Mouse (Mus musculus): Measurements from ENCODE around the gene Ltf. TPM values are rescaled to one million over a fixed set of nuclear protein-coding genes. Genes with fewer than 3 reads are reported as not detected.

Gene Ltf
- polyA plus RNA-seq, 1 experiment, result 3.5 TPM

DNA sequence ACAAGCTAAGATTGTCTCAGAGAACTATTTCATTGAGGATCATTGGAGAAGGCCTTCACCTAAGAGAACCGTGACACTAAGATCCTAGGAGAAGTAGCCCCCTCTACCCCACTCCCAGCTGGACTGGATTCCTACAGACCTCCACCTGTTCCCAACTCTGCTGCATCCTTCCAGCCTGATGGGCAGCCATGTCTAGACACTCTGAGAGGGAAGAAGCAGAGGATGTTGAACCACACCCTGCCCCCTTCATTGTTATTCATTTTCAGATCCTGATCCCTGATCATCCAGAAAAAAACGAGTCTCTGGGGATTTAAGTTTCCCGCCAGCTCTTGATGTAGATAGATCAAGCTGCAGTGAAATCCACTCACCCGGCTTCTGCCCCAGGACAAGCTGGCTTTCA, 53.9 kb downstream of the Ltf start:
- no peaks in the 10 kb centered on the region for H3K27me3 ChIP-seq (ENCODE audit: control insufficient read depth, insufficient read depth, low read length)
- no peak for DNase-seq
- no peaks in the 10 kb centered on the region for H3K36me3 ChIP-seq (ENCODE audit: control insufficient read depth, insufficient read depth, low read length)
- TF ChIP-seq POLR2A (IDR thresholded peaks at IDR 0.05; ENCODE audit: control insufficient read depth, extremely low read depth, insufficient read depth, low read length, poor library complexity) (no peak), CTCF (IDR thresholded peaks at IDR 0.05; ENCODE audit: borderline replicate concordance, control insufficient read depth, extremely low read depth, insufficient read depth, low read length, poor library complexity) (no peak)
- H3K4me3 ChIP-seq (ENCODE audit: control insufficient read depth, insufficient read depth, low read length), result no peak overlapping the region
- WGBS, result 94% methylated on average over 4 of the region's 4 CpGs
- H3K4me1 ChIP-seq (replicated peaks; ENCODE audit: control insufficient read depth, insufficient read depth, low read length), result peaks cover 2% of the 10 kb centered on the region; the same call in 1 of the 2 replicates
- H3K27ac ChIP-seq (ENCODE audit: control insufficient read depth, insufficient read depth, low read length), result no peak overlapping the region

DNA sequence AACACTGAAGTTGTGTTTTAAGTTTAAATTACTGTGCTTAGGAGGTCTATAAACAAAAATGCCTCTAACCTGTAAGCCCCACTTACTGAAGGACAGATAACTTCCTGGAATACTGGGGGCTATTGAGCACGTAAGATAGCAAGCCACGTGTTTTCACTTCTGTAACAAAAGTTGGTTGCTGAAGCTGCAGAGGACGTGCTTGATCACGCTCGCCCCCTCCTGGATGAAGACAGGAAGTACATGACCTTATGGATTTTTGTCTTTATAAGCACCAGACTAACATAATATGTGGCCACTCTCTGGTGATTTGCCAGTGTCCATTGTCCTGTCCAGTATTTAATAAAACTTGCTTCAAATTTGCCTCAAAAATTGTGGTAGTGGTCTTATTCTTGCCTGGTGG, 58.7 kb downstream of the Ltf start:
- Histone ChIP-seq H3K27ac (ENCODE audit: control insufficient read depth, insufficient read depth, low read length) (no peak overlapping the region), H3K27me3 (ENCODE audit: control insufficient read depth, insufficient read depth, low read length) (no peaks in the 10 kb centered on the region), H3K36me3 (ENCODE audit: control insufficient read depth, insufficient read depth, low read length) (no peaks in the 10 kb centered on the region), H3K4me1 (replicated peaks; ENCODE audit: control insufficient read depth, insufficient read depth, low read length) (0 out of 2 replicates have a peak, but pooled peaks cover 4% of the 10 kb centered on the region), H3K4me3 (ENCODE audit: control insufficient read depth, insufficient read depth, low read length) (no peak overlapping the region)
- TF ChIP-seq CTCF (IDR thresholded peaks at IDR 0.05; ENCODE audit: borderline replicate concordance, control insufficient read depth, extremely low read depth, insufficient read depth, low read length, poor library complexity), result no peak
- no peak for TF ChIP-seq POLR2A (IDR thresholded peaks at IDR 0.05; ENCODE audit: control insufficient read depth, extremely low read depth, insufficient read depth, low read length, poor library complexity)
- peak; percentile 37 for DNase-seq
- WGBS, result 90% methylated on average over 5 of the region's 5 CpGs

DNA sequence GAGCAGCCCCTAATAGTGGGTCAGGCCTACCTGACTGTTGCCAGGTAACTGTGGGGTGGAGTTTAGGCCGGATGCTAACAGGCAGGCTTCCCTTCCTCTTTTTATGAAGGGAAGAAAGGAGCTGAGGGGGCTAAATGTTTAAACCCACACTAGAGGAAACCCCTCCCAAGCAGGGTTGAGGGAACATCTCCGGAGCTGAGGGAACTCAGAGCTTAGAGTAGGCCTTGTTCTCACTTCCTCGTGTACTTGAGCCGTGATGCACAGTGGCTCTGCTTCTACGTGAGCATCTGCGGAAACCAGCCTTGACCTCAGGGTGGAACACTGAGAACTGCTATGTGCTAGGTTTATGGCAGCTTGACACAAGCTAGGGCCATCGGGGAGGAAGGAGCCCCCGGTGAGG, 61.7 kb downstream of the Ltf start:
- no peaks in the 10 kb centered on the region for H3K27me3 ChIP-seq (ENCODE audit: control insufficient read depth, insufficient read depth, low read length)
- H3K4me3 ChIP-seq (ENCODE audit: control insufficient read depth, insufficient read depth, low read length), result no peak overlapping the region
- DNase-seq, result no peak
- no peaks in the 10 kb centered on the region for H3K36me3 ChIP-seq (ENCODE audit: control insufficient read depth, insufficient read depth, low read length)
- 0 out of 2 replicates have a peak, but pooled peaks cover 4% of the 10 kb centered on the region for H3K4me1 ChIP-seq (replicated peaks; ENCODE audit: control insufficient read depth, insufficient read depth, low read length)
- no peak overlapping the region for H3K27ac ChIP-seq (ENCODE audit: control insufficient read depth, insufficient read depth, low read length)
- TF ChIP-seq POLR2A (IDR thresholded peaks at IDR 0.05; ENCODE audit: control insufficient read depth, extremely low read depth, insufficient read depth, low read length, poor library complexity) (no peak), CTCF (IDR thresholded peaks at IDR 0.05; ENCODE audit: borderline replicate concordance, control insufficient read depth, extremely low read depth, insufficient read depth, low read length, poor library complexity) (no peak)
- 44% methylated on average over 8 of the region's 8 CpGs for WGBS

DNA sequence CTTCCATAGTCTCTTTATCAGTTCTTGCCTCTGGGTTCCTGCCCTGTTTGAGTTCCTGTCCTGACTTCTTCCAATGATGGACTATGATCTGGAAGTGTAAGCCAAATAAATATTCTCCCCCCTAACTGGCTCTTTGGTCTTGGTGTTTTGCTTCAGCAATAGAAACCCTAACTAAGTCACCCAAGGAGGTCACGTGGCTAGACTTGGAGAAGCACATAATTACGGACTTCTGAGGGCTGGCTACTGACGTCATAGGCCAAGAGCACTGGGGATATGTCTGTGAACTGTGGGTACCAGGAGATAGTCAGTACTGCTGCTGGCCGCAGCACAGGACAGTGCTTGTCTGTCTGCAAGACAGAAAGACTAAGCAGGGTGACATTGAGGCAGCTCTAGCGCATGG, 62.7 kb downstream of the Ltf start:
- H3K36me3 ChIP-seq (ENCODE audit: control insufficient read depth, insufficient read depth, low read length), result no peaks in the 10 kb centered on the region
- H3K4me3 ChIP-seq (ENCODE audit: control insufficient read depth, insufficient read depth, low read length), result no peak overlapping the region
- TF ChIP-seq CTCF (IDR thresholded peaks at IDR 0.05; ENCODE audit: borderline replicate concordance, control insufficient read depth, extremely low read depth, insufficient read depth, low read length, poor library complexity) (no peak), POLR2A (IDR thresholded peaks at IDR 0.05; ENCODE audit: control insufficient read depth, extremely low read depth, insufficient read depth, low read length, poor library complexity) (no peak)
- no peak for DNase-seq
- no peaks in the 10 kb centered on the region for H3K27me3 ChIP-seq (ENCODE audit: control insufficient read depth, insufficient read depth, low read length)
- 0 out of 2 replicates have a peak, but pooled peaks cover 4% of the 10 kb centered on the region for H3K4me1 ChIP-seq (replicated peaks; ENCODE audit: control insufficient read depth, insufficient read depth, low read length)
- H3K27ac ChIP-seq (ENCODE audit: control insufficient read depth, insufficient read depth, low read length), result no peak overlapping the region
- 95% methylated on average over 5 of the region's 5 CpGs for WGBS

DNA sequence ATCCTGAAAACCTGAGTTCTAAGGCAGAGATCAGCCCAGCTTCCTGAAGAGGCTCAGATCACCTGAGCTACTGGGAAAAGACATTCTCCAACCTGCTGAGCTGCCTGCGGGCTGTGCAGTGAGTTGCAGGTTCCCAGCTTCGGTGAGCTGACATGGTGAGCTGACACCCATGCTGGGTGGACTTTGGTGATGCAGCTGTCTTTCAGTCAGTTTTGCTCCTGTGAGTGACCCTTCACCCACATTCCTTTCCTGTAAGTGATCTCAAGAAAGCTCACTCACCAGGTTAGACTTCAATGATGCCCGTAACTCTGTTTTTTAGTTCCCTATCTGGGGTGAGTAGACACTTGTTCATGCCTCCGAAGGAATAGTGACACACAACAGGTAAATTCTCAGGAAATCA, 66.3 kb downstream of the Ltf start:
- Histone ChIP-seq H3K4me3 (ENCODE audit: control insufficient read depth, insufficient read depth, low read length) (no peak overlapping the region), H3K27ac (ENCODE audit: control insufficient read depth, insufficient read depth, low read length) (no peak overlapping the region), H3K36me3 (ENCODE audit: control insufficient read depth, insufficient read depth, low read length) (no peaks in the 10 kb centered on the region), H3K27me3 (ENCODE audit: control insufficient read depth, insufficient read depth, low read length) (no peaks in the 10 kb centered on the region), H3K4me1 (replicated peaks; ENCODE audit: control insufficient read depth, insufficient read depth, low read length) (0 out of 2 replicates have a peak, but pooled peaks cover 4% of the 10 kb centered on the region)
- TF ChIP-seq CTCF (IDR thresholded peaks at IDR 0.05; ENCODE audit: borderline replicate concordance, control insufficient read depth, extremely low read depth, insufficient read depth, low read length, poor library complexity) (no peak), POLR2A (IDR thresholded peaks at IDR 0.05; ENCODE audit: control insufficient read depth, extremely low read depth, insufficient read depth, low read length, poor library complexity) (no peak)
- no peak for DNase-seq
- WGBS, result 65% methylated on average over 4 of the region's 4 CpGs

DNA sequence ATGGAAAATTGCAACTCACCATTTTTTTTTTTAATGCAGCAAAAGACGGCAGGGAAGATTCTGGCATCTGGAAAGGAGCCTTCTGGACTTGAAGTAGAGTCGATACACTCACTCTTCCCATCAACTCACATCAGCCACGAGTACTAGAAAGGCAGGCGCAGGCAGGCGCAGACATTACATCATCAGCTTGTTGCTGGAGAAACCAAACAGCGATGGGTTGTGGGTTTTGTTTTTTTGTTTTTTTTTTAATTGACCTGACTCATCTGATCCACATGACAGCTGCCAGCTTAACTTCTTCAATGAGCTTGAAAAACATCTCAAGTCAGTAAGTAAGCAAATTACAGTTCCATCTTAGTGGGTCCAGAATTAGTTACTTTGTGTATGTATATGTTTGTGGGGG, 67.1 kb downstream of the Ltf start:
- DNase-seq, result no peak
- TF ChIP-seq POLR2A (IDR thresholded peaks at IDR 0.05; ENCODE audit: control insufficient read depth, extremely low read depth, insufficient read depth, low read length, poor library complexity) (no peak), CTCF (IDR thresholded peaks at IDR 0.05; ENCODE audit: borderline replicate concordance, control insufficient read depth, extremely low read depth, insufficient read depth, low read length, poor library complexity) (no peak)
- Histone ChIP-seq H3K4me3 (ENCODE audit: control insufficient read depth, insufficient read depth, low read length) (no peak overlapping the region), H3K4me1 (replicated peaks; ENCODE audit: control insufficient read depth, insufficient read depth, low read length) (no peaks in the 10 kb centered on the region), H3K27me3 (ENCODE audit: control insufficient read depth, insufficient read depth, low read length) (no peaks in the 10 kb centered on the region), H3K36me3 (ENCODE audit: control insufficient read depth, insufficient read depth, low read length) (no peaks in the 10 kb centered on the region), H3K27ac (ENCODE audit: control insufficient read depth, insufficient read depth, low read length) (no peak overlapping the region)
- WGBS, result 75% methylated on average over 6 of the region's 6 CpGs

DNA sequence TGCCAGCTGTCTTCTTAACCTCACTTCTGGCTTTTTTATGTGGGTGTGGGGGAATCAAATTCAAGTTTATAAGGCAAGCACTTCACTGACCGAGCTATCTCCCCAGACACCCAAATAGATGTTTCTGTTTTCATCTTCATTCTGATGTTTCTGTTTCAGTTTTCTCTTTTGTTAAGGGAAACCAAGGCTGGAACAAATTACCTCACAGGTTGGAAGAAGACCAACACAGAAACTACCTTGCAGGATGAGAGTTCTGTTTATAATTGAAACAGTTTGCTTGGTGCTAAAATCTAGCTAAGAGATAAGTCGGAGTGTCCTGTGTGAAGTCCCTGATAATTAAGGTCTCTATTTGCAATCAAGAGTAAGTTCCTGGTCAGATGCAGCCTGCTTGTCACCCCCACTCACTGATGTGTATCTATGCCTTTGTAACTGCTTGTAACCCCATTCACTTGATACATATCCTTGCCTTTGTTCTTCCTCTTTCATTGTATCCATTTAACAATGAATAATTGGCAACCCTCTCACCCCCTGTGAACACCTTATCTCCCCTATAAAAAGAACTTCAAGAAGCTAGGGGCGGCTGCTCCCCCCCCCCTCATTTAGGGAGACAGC, 68.0 kb downstream of the Ltf start:
- Histone ChIP-seq H3K27ac (ENCODE audit: control insufficient read depth, insufficient read depth, low read length) (no peak overlapping the region), H3K4me1 (replicated peaks; ENCODE audit: control insufficient read depth, insufficient read depth, low read length) (no peaks in the 10 kb centered on the region), H3K36me3 (ENCODE audit: control insufficient read depth, insufficient read depth, low read length) (no peaks in the 10 kb centered on the region), H3K27me3 (ENCODE audit: control insufficient read depth, insufficient read depth, low read length) (no peaks in the 10 kb centered on the region), H3K4me3 (ENCODE audit: control insufficient read depth, insufficient read depth, low read length) (no peak overlapping the region)
- WGBS, result 80% methylated on average over 3 of the region's 3 CpGs
- TF ChIP-seq CTCF (IDR thresholded peaks at IDR 0.05; ENCODE audit: borderline replicate concordance, control insufficient read depth, extremely low read depth, insufficient read depth, low read length, poor library complexity) (no peak), POLR2A (IDR thresholded peaks at IDR 0.05; ENCODE audit: control insufficient read depth, extremely low read depth, insufficient read depth, low read length, poor library complexity) (no peak)
- DNase-seq, result no peak

Data from thymus, adult 2 months (tissue).